ENCODE assay signal across 29 mouse cellular contexts in the genomic region with DNA sequence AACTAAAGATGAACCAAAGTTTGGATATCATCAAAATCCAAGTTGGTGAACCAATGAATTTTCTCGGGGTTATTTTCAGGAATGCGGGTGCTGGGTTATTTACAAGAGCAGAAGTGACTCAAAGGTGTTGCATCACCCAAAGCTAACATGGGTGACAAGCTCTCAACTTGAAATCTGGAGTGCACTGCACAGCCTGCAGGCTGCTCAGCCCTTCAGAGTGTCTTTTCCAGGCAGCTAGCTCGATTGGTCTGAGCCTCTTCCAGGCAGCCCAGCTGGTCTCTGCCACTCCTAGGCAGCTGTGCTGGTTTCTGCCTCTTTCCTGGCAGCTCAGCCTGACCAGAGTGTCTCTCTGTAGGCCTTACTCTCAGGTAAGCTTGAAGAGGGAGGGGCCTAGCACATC.
DNase-seq lines count a peak whose midpoint lies in the region; ATAC-seq lines count a peak whose summit lies in the region.
"Had no signal": no experiment of that assay in that cellular context is flagged by ENCODE, and none has a peak within 500 bp of the region (broad histone marks: within the 10 kb centered on the region; RNA-seq: fewer than 3 reads in every experiment).

No protein-coding gene starts in this region.

- no peaks in the 10 kb centered on the region for H3K4me1 ChIP-seq in heart, embryonic 11.5 days (ENCODE audit: control insufficient read depth, insufficient read depth, low read length)
- H3K4me1 ChIP-seq in kidney, embryonic 16.5 days (ENCODE audit: insufficient read depth, low read length) = no peaks in the 10 kb centered on the region
- H3K4me1 ChIP-seq: embryonic facial prominence, embryonic 13.5 days; forebrain, embryonic 10.5 days; forebrain, embryonic 15.5 days; intestine, embryonic 15.5 days; limb, embryonic 13.5 days; midbrain, embryonic 10.5 days; neural tube, embryonic 12.5 days had no signal

- H3K9ac ChIP-seq in heart, embryonic 11.5 days (ENCODE audit: low read depth, low read length) = no peak overlapping the region
- H3K9ac ChIP-seq in kidney, embryonic 16.5 days (replicated peaks; ENCODE audit: low read length) = no peak overlapping the region
- H3K9ac ChIP-seq: embryonic facial prominence, embryonic 13.5 days; forebrain, embryonic 15.5 days; intestine, embryonic 15.5 days; limb, embryonic 13.5 days; neural tube, embryonic 12.5 days had no signal

- H3K4me2 ChIP-seq in heart, embryonic 11.5 days = no peak overlapping the region
- no peak overlapping the region for H3K4me2 ChIP-seq in kidney, embryonic 16.5 days (replicated peaks; ENCODE audit: low read depth, low read length)
- H3K4me2 ChIP-seq: embryonic facial prominence, embryonic 13.5 days; forebrain, embryonic 15.5 days; intestine, embryonic 15.5 days; limb, embryonic 13.5 days; liver, embryonic 11.5 days; neural tube, embryonic 12.5 days had no signal

- WGBS in heart, embryonic 11.5 days (ENCODE audit: insufficient replicate concordance) = 70% methylated on average over 3 of the region's 3 CpGs
- WGBS in kidney, embryonic 16.5 days = 73% methylated on average over 3 of the region's 3 CpGs

- no peaks in the 10 kb centered on the region for H3K9me3 ChIP-seq in heart, embryonic 11.5 days (replicated peaks; ENCODE audit: control insufficient read depth, low read length)
- no peaks in the 10 kb centered on the region for H3K9me3 ChIP-seq in kidney, embryonic 16.5 days (ENCODE audit: low read length)
- H3K9me3 ChIP-seq: embryonic facial prominence, embryonic 13.5 days; forebrain, embryonic 10.5 days; forebrain, embryonic 15.5 days; intestine, embryonic 15.5 days; limb, embryonic 13.5 days; midbrain, embryonic 10.5 days; neural tube, embryonic 12.5 days had no signal

- no peaks in the 10 kb centered on the region for H3K27me3 ChIP-seq in heart, embryonic 11.5 days (ENCODE audit: control insufficient read depth, insufficient read depth, low read length)
- H3K27me3 ChIP-seq in kidney, embryonic 16.5 days (ENCODE audit: insufficient read depth, low read length) = no peaks in the 10 kb centered on the region
- H3K27me3 ChIP-seq: embryonic facial prominence, embryonic 13.5 days; forebrain, embryonic 15.5 days; intestine, embryonic 15.5 days; limb, embryonic 13.5 days; neural tube, embryonic 12.5 days had no signal

- no peaks in the 10 kb centered on the region for H3K36me3 ChIP-seq in heart, embryonic 11.5 days (ENCODE audit: control insufficient read depth, insufficient read depth, low read length)
- no peaks in the 10 kb centered on the region for H3K36me3 ChIP-seq in kidney, embryonic 16.5 days (ENCODE audit: insufficient read depth, low read length)
- H3K36me3 ChIP-seq: embryonic facial prominence, embryonic 13.5 days; forebrain, embryonic 10.5 days; forebrain, embryonic 15.5 days; intestine, embryonic 15.5 days; limb, embryonic 13.5 days; midbrain, embryonic 10.5 days; neural tube, embryonic 12.5 days had no signal

- no peak overlapping the region for H3K27ac ChIP-seq in heart, embryonic 11.5 days (ENCODE audit: low read depth, low read length)
- H3K27ac ChIP-seq in kidney, embryonic 16.5 days (ENCODE audit: low read length) = no peak overlapping the region
- H3K27ac ChIP-seq: embryonic facial prominence, embryonic 13.5 days; forebrain, embryonic 10.5 days; forebrain, embryonic 15.5 days; intestine, embryonic 15.5 days; kidney, postnatal 0 days; limb, embryonic 13.5 days; macrophage; midbrain, embryonic 10.5 days; neural tube, embryonic 12.5 days had no signal

- DNase-seq in heart, adult 11 months = peak; percentile 82
- DNase-seq in lung, postnatal 25 days (ENCODE audit: low spot score) = peak; percentile 6
- DNase-seq in lung, postnatal 10 days = no peak
- DNase-seq in lung, postnatal 36 days = peak; percentile 42
- no peak for DNase-seq in ovary, postnatal 36 days (ENCODE audit: low spot score)
- DNase-seq in layer of hippocampus, adult 18-20 months (ENCODE audit: low spot score in 2 of 2) = no peak
- DNase-seq: adrenal gland, postnatal 14 days; cerebellum, adult 11-12 months; cerebellum, postnatal 10 days; heart, postnatal 14 days; kidney, adult 2 months; kidney, postnatal 4 days; layer of hippocampus, adult 9-11 months; thymus, adult 2 months; thymus, postnatal 36 days had no signal

- no peak overlapping the region for H3K4me3 ChIP-seq in heart, embryonic 11.5 days (ENCODE audit: low read depth, low read length)
- no peak overlapping the region for H3K4me3 ChIP-seq in kidney, embryonic 16.5 days (ENCODE audit: low read length)
- H3K4me3 ChIP-seq: embryonic facial prominence, embryonic 13.5 days; forebrain, embryonic 10.5 days; forebrain, embryonic 15.5 days; intestine, embryonic 15.5 days; limb, embryonic 13.5 days; midbrain, embryonic 10.5 days; neural tube, embryonic 12.5 days had no signal

- ATAC-seq in heart, embryonic 11.5 days (replicated peaks; ENCODE audit: insufficient number of reproducible peaks, low FRiP score, low TSS enrichment) = no peak
- ATAC-seq in kidney, embryonic 16.5 days (ENCODE audit: low FRiP score, low TSS enrichment) = no peak
- ATAC-seq: forebrain, embryonic 15.5 days; hindbrain, embryonic 16.5 days; intestine, embryonic 15.5 days; midbrain, embryonic 16.5 days had no signal

Comparison
In these comparisons a context has a peak if more than half of its experiments do, and no peak if none do; other contexts are left out.
1. DNase-seq: peak in heart, adult 11 months (single experiment), lung, postnatal 25 days (single experiment) and lung, postnatal 36 days (single experiment); none in lung, postnatal 10 days (single experiment), ovary, postnatal 36 days (single experiment) and layer of hippocampus, adult 18-20 months (0 of 2).